Mouse (Mus musculus) lung, adult 18-20 months (tissue): ENCODE measurements around the gene Tmem53.

Source experiments
- DNase-seq, 2 experiments: peaks; one replicate each; pipeline ENCODE4 v3.0.0; 2022; ENCODE audit warnings: mixed read lengths in 2 of 2

The Tmem53 gene

DNA sequence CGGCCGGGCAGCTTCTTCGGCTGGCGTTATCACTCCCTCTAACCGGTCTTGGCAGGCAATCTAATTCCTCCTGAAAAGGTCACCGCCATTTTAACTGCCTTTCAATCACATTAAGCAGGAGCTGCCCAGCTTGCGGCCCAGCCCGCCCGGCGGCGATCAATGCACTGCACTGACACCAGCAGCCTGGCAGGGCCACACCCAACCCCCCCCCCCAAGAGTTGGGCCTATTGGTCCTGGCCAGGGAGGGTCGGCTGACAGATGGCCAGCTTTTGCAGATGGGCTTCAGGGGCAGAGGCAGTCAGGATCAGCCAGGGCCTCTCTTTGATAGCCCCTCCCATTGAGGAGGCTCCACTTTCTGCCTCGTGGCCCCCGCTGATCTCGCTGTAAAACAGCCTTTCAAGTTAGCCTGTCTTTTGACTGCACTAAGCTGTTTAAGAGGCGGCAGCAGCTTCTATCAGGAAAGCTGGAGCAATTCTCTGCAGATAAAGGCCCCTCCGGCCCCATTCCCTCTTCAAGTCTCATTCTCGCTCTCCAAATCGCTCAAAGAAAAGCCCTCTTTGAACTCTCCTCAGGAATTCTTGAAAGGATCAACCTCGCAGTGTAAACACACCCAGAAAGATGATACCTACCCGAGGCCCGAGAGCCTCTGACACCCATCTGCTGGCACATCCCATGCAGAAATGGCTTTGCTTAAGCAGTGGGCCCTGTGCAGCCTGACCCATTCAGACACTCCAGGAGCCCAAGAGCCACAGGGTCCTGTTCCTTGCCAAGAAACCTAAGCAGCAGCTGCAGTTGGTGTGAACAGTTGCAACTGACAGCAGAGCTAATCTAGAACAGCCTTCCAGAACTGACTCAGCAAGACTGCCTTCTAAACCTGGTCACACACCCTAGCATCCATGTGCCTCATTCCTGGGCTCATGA is 31.8 kb downstream of the Tmem53 start:
- DNase-seq: no peak

DNA sequence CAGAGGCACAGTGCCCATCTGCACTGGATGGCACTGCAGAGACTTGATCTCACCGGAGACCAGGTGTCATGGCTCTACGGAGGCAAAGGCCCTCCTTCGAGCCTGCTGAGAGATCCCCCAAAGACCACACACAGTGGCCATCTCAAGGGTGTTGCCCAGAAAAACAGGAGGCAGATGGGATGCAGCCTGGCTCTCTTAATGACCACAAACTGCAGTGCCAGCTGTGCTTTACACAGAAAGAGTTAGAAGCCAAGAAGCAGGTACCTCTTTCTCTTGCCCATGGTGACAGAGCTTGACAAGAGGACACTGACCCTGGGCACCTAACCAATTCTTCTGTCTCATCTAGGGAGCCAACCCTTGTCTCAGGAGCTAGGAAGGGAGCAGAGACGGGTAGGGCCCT is 32.6 kb downstream of the Tmem53 start:
- no peak for DNase-seq

DNA sequence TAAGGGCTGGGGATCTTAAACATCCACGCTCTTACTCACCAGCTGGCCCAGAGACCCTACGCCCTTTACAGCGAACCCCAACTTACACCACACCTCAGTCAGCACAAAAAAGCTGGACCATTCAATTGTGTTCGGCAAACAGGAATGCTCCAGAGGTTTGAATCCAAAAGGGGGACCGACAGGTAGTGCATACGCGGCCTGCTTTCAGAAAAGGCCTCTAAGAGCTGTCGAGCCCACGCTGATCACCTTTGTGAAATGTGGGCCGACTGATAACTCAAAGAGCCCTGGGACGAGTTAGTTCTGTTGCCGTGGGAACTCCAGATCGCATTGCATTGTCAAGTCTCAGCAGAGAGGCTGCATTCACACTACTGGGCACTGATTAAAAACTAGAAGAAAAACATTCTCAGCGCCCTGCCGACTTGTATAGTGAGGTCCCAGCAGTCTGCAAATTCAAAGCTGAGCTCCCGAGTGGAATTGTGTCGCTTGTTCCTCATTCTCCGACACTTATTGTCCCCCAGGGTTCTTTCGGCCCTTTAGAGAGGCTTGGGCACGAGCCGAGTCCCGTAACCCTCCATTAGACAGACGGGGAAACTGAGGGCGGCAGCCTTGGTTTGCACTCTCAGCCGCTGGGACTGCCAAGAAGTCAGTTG is 36.7 kb downstream of the Tmem53 start:
- no peak for DNase-seq

DNA sequence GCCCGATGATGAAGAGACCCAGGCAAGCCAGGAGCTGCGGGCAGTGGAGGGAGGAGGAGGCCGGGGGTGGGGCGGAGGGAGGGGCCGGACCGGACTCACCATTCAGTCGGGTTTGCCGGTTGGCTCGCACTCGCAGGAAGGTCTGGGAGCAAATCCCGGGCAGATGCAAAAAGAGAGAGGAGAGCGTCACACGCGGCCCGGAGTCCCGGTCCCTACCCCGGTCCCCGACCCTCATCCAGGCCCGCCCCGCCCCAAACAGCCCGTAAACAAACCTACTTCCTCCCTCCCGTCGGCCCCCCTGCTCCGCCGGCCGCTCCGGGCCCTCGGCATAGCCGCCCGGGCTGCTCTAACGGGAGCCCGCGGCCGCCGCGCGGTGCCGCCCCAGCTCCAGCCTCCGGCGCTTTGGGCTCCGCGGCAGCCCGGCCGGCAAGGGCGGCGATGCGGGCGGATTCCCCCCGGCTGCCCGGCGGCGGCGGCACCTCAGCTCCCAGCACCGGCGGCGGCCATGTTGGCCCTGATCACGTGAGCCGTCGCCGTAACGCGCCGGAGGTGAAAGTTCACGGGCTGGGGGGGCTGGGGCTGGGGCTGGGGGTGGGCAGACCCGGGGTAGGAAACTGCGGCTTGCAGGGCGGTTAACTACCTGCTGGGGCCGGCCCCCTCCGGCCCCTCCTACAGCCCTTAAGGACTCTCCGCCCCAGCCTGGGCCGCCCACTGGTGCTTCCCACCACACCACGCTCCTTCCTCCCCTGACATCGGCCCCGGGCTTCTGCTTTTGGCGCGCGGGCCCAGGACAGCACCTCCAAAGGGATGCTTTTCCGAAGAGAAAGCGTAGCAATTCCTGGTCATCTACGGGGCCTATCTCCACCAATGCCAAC is 37.4 kb downstream of the Tmem53 start:
- DNase-seq: peak; percentile 78 to 82

DNA sequence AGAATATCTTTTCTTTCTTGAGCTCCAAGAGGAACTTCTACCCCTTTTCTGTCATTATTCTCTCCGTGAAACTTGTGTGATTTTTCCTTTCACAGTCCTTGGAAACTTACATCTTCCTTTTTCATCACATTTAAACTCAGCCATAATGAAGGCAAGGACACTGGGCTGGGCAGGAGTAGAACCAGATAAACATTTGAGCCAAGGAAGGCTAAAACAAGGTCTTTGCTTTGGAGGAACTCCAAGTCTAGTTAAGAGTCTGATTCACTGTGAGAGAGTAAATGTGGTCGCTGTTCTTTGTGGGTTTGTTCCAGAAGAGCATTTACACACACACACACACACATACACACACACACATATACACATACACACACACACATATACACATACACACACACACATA is 39.9 kb downstream of the Tmem53 start:
- no peak for DNase-seq

DNA sequence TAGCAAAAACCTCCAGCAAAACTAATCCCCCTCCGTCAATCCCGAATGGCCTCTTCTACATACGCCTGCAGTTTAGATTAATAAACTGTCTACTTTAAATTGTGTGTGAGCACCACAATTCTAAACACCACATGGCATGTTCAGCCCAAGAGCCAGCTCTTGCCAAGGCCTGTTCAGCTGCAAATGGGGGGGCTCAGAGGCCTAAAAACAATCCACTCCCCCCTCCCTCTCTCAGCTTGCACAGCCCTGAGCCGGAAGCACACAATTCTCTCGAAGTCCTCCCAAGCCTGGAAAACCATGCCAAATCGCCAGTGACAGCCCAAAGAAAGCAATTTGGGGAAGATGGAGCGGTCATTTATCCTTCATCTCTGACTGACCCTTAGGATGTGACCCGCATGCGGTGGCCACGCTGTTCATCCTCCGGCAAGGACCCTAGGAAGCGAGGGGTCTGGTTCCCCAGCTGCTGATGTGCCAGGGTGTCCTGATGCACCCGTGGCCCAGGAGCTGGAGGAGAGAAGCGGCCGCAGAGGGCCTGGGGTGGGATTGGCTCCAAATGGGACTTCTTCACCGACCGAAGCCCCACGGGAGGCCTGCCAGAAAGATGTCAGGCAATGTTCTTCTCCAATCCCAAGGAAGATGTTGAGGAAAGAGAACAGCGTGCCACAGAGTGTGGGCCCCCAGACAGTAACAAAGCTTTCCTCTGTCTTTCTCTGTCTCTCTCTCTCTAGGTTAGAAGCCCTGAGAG is 45.3 kb downstream of the Tmem53 start:
- no peak for DNase-seq

DNA sequence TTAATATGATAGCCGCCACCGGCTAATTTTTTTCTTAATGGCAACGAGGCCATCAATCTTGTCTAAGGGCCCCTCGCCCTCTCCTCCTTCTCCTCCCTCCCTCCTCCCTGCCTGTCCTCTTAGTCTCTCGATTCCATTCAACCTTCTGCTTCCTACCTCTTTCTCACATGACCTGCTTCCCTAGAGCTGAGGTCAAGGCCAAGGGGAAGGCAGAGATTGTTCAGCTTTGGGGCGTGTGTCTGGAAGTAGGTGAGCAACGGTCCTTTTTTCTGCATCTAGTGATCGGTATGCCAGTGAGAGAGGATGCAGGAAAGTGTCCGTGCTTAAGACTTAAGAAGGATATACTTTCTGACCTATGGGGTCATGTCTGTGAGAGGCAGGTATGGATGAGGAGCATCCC is 46.1 kb downstream of the Tmem53 start:
- no peak for DNase-seq

DNA sequence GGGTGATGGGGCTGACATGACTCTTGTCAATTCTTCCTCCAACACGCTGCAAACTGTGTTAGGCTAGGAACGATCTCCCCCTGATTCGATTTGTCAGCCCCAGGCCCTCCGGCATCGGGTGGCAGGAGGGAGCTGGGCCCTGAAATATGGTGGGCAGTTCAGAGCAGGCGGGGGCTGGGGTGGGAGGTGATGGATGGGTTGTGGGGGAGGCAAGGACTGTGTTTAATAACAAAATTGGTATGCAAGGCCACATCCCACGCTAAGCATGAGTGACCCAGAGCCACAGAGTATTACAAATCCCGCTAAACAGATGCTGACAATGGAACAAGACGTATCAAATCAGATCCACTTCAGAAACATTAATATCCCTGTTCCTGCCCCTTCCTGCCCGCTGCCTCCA is 48.2 kb downstream of the Tmem53 start:
- DNase-seq: no peak

DNA sequence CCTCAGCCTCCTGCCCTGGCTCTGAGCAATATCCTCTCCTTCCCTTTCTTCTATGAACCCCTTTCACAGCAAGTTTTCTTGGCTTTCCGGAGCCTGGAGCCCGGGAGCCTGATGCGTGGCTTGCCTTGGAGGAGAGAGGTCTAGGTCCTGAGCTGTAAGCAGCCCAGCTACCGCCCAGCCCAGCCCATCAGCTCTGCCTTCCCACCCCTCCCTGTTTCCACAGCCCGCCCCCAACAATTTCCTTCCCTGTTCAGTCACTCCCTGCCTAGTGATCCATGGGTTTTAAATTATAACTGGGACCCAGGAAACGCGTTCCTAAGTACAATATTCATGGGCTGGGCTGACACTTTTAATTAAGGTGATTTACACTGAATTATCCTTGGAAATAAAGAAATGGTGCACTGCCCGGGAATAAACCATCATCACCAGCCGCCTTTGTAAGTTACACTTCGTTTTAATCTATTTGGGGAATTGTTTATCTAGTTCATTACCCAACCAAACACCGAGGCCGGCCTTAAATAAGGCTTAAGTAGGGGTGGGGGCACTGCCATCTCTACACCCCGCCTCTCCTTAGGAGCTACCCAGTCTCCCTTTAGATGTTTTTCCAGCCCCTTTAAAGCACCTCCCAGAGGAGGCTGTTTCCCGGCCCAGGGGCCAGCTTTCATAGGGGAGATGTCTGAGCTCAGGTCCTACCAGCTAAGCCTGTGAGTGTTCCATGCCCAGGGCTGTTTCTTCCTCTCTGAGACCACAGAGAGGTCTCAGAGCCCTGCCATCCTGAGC is 50.5 kb downstream of the Tmem53 start:
- DNase-seq: no peak

DNA sequence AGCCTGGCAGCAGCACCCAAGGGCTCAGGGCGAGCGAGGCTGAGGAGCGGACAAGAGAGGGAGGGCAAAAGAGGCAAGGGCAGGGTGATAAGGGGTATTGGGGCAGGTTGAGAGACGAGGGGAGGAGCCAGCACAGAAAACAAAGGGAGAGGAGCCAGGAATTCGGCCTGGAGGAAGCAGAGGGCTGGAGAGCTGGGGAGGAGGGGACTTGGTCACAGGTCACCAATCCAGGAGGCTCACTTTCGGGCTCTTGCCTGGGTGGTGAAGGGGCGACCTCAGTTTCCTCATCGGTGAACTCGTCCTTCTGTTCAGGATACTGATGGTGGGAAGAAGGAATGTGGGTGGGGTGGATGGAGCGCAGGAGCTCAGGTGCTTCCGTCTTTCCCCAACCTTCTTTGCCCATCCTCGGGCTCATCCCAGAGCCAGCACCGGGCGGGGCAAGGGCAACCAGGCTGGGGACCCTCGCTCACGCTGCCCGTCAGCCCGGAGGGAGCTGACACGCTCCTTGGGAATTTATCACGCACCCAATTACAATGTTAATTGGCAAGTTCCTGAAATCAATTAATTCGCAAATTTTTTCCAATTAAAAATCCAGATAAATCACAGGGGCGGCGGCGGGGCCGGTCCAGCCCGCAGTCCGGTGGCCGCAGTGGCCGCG is 52.0 kb downstream of the Tmem53 start:
- DNase-seq: no peak

DNA sequence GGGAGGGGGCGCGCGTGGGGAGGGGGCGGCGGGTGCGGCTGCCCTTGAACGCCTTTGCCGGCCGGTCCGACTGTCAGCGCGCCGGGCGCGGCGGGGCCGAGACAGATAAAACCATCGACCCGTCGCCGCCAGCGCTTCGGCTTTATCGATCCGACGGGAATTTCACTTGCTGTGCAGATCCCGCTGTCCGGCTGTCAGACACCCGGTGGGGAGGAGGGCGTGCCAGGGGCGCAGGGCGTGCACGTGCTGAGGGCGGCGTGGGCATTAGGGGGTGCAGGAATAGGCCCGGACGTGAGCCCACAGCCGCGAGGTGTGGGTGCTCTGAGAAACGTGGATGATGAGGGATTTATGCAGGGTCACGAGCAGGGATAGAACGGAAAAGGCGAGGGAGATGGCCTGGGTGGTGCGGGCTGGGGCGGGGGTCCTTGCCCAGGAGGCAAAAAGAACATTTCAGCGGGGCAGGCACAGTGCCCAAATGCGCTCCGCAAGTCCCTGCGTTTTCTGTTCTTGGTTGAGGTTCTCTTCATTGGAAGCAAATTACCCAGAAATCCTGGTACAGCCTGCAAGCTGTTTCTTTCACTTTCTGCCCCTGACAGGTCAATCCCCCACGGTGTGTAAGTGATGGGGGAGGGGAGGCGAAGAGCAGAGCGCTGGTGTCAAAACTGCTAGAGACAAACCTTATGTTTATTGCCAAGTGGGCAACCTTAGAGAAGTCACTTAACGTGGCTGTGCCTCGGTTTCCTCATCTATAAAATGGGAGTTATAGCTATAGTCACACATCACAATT is 52.7 kb downstream of the Tmem53 start:
- no peak for DNase-seq

DNA sequence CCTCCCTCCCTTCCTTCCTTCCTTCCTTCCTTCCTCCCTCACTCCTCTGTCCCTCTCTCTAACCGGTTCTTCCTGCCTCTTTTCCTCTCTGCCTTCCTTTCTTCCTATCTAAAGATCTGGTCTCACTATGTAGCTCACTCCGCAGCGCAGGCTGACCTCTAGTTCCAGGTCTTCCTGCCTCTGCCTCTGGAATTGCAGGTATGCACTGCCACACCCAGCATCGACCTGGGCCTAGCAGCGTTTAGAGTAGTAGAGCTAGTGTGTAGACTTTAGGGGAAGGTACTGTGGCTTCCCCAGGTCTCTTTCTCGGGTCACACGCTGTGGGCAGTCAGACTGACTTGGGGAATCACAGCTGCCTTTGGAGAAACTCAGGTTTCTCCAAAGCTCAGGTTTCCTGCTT is 53.7 kb downstream of the Tmem53 start:
- DNase-seq: no peak

DNA sequence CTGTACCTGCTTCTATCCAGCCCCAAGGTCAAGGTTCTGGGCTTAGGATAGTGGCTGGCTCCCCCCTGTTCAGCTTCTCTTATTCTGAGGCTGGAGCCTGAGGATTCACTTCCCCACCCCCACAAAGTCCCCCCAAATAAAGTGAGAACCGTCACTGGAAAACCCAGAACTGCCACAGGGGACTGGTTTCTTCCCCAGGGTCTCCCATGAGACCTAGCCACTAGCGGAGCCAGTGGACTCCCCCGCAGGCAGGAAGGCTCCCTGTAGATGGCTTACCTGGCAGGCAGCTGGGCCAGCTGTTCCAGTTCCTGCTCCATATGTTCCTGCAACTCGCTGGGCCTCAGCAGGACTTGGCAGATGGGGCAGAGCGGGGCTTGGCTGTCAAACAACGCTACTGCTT is 55.5 kb downstream of the Tmem53 start:
- no peak for DNase-seq

DNA sequence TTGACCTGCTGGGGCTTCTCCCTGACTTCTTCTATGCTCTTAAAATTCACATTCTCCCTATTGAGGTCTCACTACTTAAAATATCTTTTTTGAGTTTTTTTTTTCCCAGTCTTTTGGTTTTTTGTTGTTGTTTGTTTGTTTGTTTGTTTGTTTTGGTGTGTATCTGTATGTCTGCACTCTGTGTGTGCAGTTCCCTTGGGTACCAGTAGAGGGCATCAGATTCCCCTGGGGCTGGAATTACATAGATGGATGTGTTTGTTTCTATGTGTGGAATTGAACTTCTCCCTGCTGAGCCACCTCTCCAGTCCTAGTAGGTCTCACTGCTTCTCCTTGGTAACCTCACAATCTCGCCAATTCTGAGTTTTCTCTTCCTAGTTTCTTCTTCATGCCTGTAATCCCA is 57.7 kb downstream of the Tmem53 start:
- DNase-seq: no peak

DNA sequence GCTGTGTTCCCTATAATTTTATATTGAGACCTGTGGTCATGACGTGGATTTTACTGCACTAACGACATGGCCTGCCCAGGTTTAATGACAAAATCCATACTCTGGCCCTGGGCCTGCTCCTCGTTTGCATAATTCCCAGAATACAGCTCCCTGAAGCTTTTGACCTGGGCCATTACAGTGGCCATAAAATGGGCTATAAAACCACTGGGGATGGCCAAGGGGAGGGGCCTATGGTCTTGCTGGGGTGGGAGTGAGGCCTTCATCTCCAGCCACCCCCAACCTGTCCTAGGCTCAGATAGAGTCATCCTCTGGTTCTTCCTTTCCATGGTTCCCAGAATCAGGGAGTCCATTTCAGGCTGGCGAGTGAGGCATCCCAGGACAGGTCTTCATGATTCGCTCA is 60.1 kb downstream of the Tmem53 start:
- DNase-seq: no peak

DNA sequence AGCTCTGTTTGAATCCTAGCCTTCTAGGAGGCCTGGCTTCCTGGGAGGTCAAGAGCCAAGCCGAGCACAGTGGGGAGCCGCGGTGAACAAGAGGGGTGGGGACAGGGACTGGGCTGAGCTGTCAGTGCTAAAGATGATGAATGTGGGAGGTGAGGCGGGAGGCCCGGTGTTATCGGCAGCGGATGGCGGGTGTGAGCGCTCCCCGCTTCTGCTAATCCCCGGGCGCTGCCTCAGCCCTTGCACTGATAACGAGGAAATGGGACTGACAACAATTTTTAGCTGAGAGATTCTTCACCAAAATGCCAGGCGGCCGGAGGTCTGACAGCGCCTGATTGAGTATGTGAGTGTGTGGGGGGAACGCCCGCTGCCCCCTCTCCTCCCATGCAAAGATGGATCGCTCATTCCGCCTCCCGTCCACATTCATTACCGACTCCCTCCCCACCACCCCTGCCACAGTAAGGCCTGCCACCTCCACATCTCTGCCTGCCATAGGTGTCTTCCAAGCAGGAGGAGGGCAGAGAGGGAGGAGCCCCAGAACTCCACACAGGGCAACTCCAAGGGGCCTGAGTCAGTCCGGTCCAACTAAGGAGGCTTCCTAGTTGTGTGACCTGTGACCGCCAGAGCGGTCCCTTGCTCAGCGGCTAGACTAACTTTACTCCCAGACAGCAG is 60.8 kb downstream of the Tmem53 start:
- no peak for DNase-seq

DNA sequence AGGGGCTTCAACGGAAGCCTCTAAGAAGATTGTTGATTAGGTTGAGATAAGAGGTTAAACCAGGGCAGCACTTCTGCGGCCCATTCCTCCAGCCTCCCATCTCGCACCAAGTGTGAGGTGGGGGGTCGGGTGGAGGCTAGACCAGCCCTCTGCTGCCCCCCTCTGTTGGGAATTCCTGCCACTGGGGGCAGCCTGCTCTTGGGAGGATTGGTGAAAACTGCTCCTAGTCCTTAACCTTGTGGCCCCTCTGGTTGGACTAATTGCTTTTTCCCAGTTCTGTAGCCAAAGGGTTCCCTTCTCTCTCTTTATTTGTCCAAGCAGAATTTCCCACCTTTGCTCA is 61.3 kb downstream of the Tmem53 start:
- no peak for DNase-seq

DNA sequence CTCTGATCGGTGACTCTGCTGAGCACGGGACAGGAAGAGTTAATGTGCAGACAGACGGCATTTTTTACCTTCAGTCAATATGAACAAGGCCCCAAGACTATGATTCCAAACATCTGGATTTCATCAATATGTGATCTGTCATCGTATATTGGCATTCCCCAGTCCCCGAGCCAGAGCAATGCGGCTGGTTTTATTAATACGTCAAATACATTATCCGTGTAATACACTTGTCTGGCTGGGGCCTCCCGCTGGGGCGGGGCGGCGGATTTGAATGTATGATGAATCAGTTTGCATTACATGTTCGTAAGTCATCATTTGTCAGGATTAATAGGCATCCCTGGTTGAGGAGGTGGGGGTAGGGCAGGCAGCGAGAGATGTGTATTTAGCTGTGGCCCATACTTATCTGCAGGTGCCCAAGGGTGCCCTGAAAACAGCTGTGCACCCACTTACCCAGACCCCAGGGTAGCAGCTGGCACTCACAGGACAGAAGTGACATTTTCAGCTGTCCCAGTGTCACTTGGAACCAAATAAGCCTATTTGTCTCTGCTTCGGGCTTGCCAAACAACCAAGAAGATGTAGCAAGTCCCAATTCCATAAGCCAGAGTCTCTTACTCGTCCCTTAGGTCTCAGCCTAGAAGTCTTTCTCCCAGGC is 63.2 kb downstream of the Tmem53 start:
- DNase-seq: no peak

DNA sequence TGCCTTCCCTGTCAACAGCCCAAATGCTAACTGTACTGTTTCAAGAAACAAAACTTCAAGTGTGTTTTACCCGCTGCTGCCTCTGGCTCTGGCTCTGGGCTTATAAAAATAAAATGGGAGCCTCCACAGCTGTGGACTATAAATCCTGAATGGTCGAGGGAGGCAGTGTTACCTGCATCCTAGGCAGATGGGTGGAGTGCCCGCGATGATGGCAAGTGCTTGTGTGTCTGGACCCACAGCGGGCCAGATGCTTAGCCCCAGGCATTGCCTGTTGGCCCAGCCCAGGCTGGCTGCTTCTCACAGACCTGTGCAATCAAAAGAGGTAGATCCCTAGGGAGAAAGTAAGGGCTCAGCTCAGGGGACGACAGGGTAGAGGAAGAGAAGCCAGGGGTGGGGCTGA is 65.0 kb downstream of the Tmem53 start:
- no peak for DNase-seq
